Mouse (Mus musculus) liver, embryonic 14.5 days (tissue): ENCODE results near the gene Ext2. TPM values are rescaled to one million over a fixed set of nuclear protein-coding genes. Genes with fewer than 3 reads are reported as not detected.

Experiments used
- ATAC-seq: fragments of 200-750 bp; cut with Nextera tagmentation; 2 replicates; pipeline ENCODE4 v1.8.0; 2017; ENCODE audit warnings: moderate number of reproducible peaks, mild to moderate bottlenecking, moderate library complexity; ENCODE audit not compliant: insufficient read depth
- DNase-seq, 3 experiments: peaks; one replicate each; pipeline ENCODE4 v3.0.0-alpha.2; 2012 to 2013; ENCODE audit warnings: low read depth in 3 of 3, low spot score in 3 of 3
- H3K27ac ChIP-seq: fragments of 300-500 bp; sonication (generic); 2 replicates; pipeline ENCODE4 v1.5.1; 2014; ENCODE audit warnings: moderate library complexity, mild to moderate bottlenecking, control low read depth, inconsistent platforms
- H3K27me3 ChIP-seq: fragments of 300-500 bp; sonication (generic); 2 replicates; pipeline ENCODE4 v1.6.1; 2014; ENCODE audit warnings: mild to moderate bottlenecking, low read length, moderate library complexity; ENCODE audit not compliant: control insufficient read depth, insufficient read depth
- H3K36me3 ChIP-seq: fragments of 300-500 bp; sonication (generic); replicated peaks from 2 replicates; pipeline ENCODE4 v1.6.1; 2014; ENCODE audit warnings: low read depth; ENCODE audit not compliant: control insufficient read depth, insufficient read depth
- H3K4me1 ChIP-seq, 2 experiments: fragments of 200-500 bp in 1 of 2; fragments of 300-500 bp in 1 of 2; sonication (generic) in 1 of 2; replicated peaks; 2 replicates each; pipeline ENCODE4 v1.6.1; 2012 to 2014; ENCODE audit warnings: antibody characterized with exemption in 1 of 2, inconsistent platforms in 1 of 2, low read length in 1 of 2; ENCODE audit not compliant: control insufficient read depth in 2 of 2, insufficient read depth in 2 of 2
- H3K4me2 ChIP-seq: fragments of 300-500 bp; sonication (generic); 2 replicates; pipeline ENCODE4 v1.6.1; 2014; ENCODE audit warnings: low read depth, mild to moderate bottlenecking, control low read depth, moderate library complexity
- H3K4me3 ChIP-seq, 2 experiments: fragments of 200-500 bp in 1 of 2; fragments of 300-500 bp in 1 of 2; sonication (generic) in 1 of 2; 2 replicates each; pipeline ENCODE4 v1.5.1; 2012 to 2014; ENCODE audit warnings: low read depth in 2 of 2, low read length in 2 of 2, mild to moderate bottlenecking in 2 of 2, control low read depth in 1 of 2, inconsistent platforms in 1 of 2, moderate library complexity in 1 of 2; ENCODE audit not compliant: insufficient read depth in 1 of 2
- H3K9ac ChIP-seq: fragments of 300-500 bp; sonication (generic); replicated peaks from 2 replicates; pipeline ENCODE4 v1.6.1; 2014; ENCODE audit warnings: mild to moderate bottlenecking, control low read depth, moderate library complexity
- H3K9me3 ChIP-seq: fragments of 300-500 bp; sonication (generic); 2 replicates; pipeline ENCODE4 v1.6.1; 2016; ENCODE audit warnings: low read length, mixed read lengths; ENCODE audit not compliant: control insufficient read depth
- CTCF ChIP-seq: IDR thresholded peaks from 2 replicates; pipeline ENCODE4 v1.5.1; 2016; ENCODE audit warnings: antibody characterized with exemption, low read depth, control low read depth
- EP300 ChIP-seq: IDR thresholded peaks from 2 replicates; pipeline ENCODE4 v1.6.1; 2016; ENCODE audit warnings: antibody characterized with exemption, low read depth
- WGBS: fragments of 180-500 bp; shearing (Covaris S2); extraction: QIAGEN DNeasy Blood & Tissue Kit; methylation state at CpG from one replicate; pipeline ENCODE4 v1.1.7; 2014; ENCODE audit not compliant: insufficient replicate concordance; 5-methylcytosine and 5-hydroxymethylcytosine counted together
- polyA plus RNA-seq, 2 experiments: library from polyadenylated mRNA; depleted of rRNA in 1 of 2; stranded (reverse) in 1 of 2; unstranded in 1 of 2; fragments of >200 nt; fragmentation: Nextera tagmentation in 1 of 2; extraction: Ambion mirVana in 1 of 2; gene quantifications; 2 replicates each; pipeline versions ENCODE4 v1.2.1 to v1.2.3; 2012 to 2014

Gene Ext2
- polyA plus RNA-seq, 2 experiments: 10.9 to 22.1 TPM

GRCm38 (mm10) chr2:93690064-93690930 lies 132.1 kb downstream of the Ext2 start:
- Histone ChIP-seq H3K9ac (no peak overlapping the region), H3K27ac (no peak overlapping the region), H3K27me3 (no peaks in the 10 kb centered on the region), H3K9me3 (no peaks in the 10 kb centered on the region), H3K4me2 (no peak overlapping the region), H3K36me3 (no peaks in the 10 kb centered on the region), H3K4me1 (no peaks in the 10 kb centered on the region), H3K4me3 (no peak overlapping the region)
- ATAC-seq: no peak
- TF ChIP-seq EP300: no peak
- no peak for TF ChIP-seq CTCF
- 57% methylated on average over 9 of the region's 9 CpGs for WGBS
- DNase-seq: no peak

DNA sequence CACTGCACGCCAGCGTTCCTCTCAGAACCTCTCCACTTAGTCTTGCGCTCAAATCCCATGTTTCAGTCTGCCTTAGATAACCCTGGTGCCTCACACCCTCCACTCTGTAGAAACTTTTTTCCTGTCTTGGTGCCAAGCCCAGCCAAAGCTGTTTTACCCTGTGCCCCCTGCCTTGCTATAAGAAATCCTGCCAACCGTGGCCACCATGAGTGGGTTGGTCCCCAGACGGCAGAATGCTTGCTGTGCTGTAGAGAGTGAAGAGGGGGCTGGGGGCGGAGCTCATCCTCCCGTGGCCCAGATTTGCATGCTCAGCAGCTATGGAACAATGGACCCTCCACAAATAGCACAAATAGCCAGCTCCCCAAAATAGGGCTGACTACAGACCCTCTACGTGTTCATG lies 138.7 kb downstream of the Ext2 start:
- Histone ChIP-seq H3K36me3 (no peaks in the 10 kb centered on the region), H3K27me3 (no peaks in the 10 kb centered on the region), H3K4me3 (no peak overlapping the region), H3K4me1 (peaks cover 0 to 11% of the 10 kb centered on the region in 2 experiments; a peak in 2 of 4 replicates), H3K9ac (no peak overlapping the region), H3K4me2 (no peak overlapping the region), H3K9me3 (no peaks in the 10 kb centered on the region), H3K27ac (no peak overlapping the region)
- ATAC-seq (no peak), DNase-seq (no peak)
- no peak for TF ChIP-seq CTCF
- no peak for TF ChIP-seq EP300
- WGBS: 58% methylated on average over 8 of the region's 8 CpGs

DNA sequence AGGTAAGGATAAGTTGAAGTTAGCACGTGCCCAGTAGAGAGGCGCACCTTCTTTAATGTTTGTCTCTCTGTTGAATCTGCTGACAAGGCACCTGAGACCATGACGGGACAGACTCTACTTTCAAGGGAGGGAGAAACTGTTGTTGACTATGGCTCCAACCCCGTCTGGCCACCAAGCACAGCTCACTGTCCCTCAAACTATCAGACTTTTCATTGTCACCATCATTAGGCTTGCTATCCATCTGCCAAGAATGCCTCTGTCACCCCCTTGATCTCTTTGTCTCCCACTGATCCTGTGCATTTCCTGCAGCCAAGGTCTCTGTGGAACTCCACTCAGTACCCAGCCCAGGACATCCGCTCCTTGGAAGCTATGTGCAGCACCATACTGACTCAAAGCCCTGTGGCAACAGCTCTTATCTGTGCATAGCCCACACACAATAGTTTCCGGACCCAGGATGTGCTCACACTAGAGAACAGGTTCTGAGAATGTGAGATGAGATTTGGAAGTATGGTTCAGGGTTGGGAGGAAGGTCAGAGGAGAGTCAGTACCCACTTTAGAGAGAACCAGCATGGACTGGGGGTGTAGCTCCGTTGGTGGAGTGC lies 139.7 kb downstream of the Ext2 start:
- Histone ChIP-seq H3K9me3 (no peaks in the 10 kb centered on the region), H3K36me3 (no peaks in the 10 kb centered on the region), H3K4me1 (peaks cover 0 to 11% of the 10 kb centered on the region in 2 experiments; a peak in 2 of 4 replicates), H3K9ac (no peak overlapping the region), H3K27me3 (no peaks in the 10 kb centered on the region), H3K4me3 (no peak overlapping the region), H3K4me2 (no peak overlapping the region), H3K27ac (no peak overlapping the region)
- 41% methylated on average over 7 of the region's 7 CpGs for WGBS
- ATAC-seq (peak; percentile 45; the same call in 1 of the 2 replicates), DNase-seq (no peak)
- TF ChIP-seq CTCF (no peak), EP300 (no peak)

- no peak overlapping the region for H3K4me2 ChIP-seq
- DNase-seq: no peak
- 33% methylated on average over 5 of the region's 5 CpGs for WGBS
- no peak overlapping the region for H3K9ac ChIP-seq
- H3K9me3 ChIP-seq: no peaks in the 10 kb centered on the region
- H3K4me3 ChIP-seq: no peak overlapping the region
- no peak overlapping the region for H3K27ac ChIP-seq
- H3K27me3 ChIP-seq: no peaks in the 10 kb centered on the region
- no peaks in the 10 kb centered on the region for H3K36me3 ChIP-seq
- H3K4me1 ChIP-seq: peaks cover 0 to 11% of the 10 kb centered on the region in 2 experiments; a peak in 2 of 4 replicates
- TF ChIP-seq EP300: no peak
- no peak for TF ChIP-seq CTCF
- no peak for ATAC-seq
Measured at GRCm38 (mm10) chr2:93681321-93681720, 141.0 kb downstream of the Ext2 start.

GRCm38 (mm10) chr2:93677231-93677630 lies 145.1 kb downstream of the Ext2 start:
- Histone ChIP-seq H3K27me3 (no peaks in the 10 kb centered on the region), H3K4me3 (no peak overlapping the region), H3K9me3 (no peaks in the 10 kb centered on the region), H3K4me2 (no peak overlapping the region), H3K4me1 (peaks cover 0 to 6% of the 10 kb centered on the region in 2 experiments; a peak in 2 of 4 replicates), H3K27ac (no peak overlapping the region), H3K36me3 (no peaks in the 10 kb centered on the region), H3K9ac (no peak overlapping the region)
- TF ChIP-seq EP300: no peak
- TF ChIP-seq CTCF: no peak
- ATAC-seq: no peak
- DNase-seq: no peak
- 72% methylated on average over 14 of the region's 14 CpGs for WGBS
